Mouse (Mus musculus) embryonic facial prominence, embryonic 11.5 days (tissue): ENCODE measurements around the gene Plcxd1. TPM values are rescaled to one million over a fixed set of nuclear protein-coding genes. Genes with fewer than 3 reads are reported as not detected.
"Not testable (repeated sequence)": the region's sequence is repeated elsewhere in the genome, so short reads cannot be mapped to it uniquely, and the experiment has no call there.

Experiments
- ATAC-seq: fragments of 200-750 bp; cut with Nextera tagmentation; replicated peaks from 2 replicates; pipeline ENCODE4 v1.8.0; 2017; ENCODE audit warnings: low read depth; ENCODE audit not compliant: insufficient number of reproducible peaks, low FRiP score, low TSS enrichment
- DNase-seq: peaks from one replicate; pipeline ENCODE4 v3.0.0-alpha.2; 2015; ENCODE audit warnings: low spot score
- H3K27ac ChIP-seq: fragments of 300-500 bp; sonication (generic); replicated peaks from 2 replicates; pipeline ENCODE4 v1.5.1; 2014; ENCODE audit warnings: mild to moderate bottlenecking, low read depth, low read length, control low read depth
- H3K27me3 ChIP-seq: fragments of 300-500 bp; sonication (generic); 2 replicates; pipeline ENCODE4 v1.6.1; 2014; ENCODE audit warnings: mild to moderate bottlenecking, low read length, moderate library complexity, mixed read lengths; ENCODE audit not compliant: control insufficient read depth, insufficient read depth
- H3K36me3 ChIP-seq: fragments of 300-500 bp; sonication (generic); replicated peaks from 2 replicates; pipeline ENCODE4 v1.6.1; 2014; ENCODE audit warnings: low read depth, mild to moderate bottlenecking, low read length, moderate library complexity, mixed read lengths; ENCODE audit not compliant: control insufficient read depth, insufficient read depth
- H3K4me1 ChIP-seq: fragments of 300-500 bp; sonication (generic); 2 replicates; pipeline ENCODE4 v1.6.1; 2014; ENCODE audit warnings: low read length, mixed read lengths; ENCODE audit not compliant: control insufficient read depth, insufficient read depth
- H3K4me2 ChIP-seq: fragments of 300-500 bp; sonication (generic); 2 replicates; pipeline ENCODE4 v1.6.1; 2014; ENCODE audit warnings: low read depth, mild to moderate bottlenecking, control low read depth, low read length, moderate library complexity
- H3K4me3 ChIP-seq: fragments of 300-500 bp; sonication (generic); 2 replicates; pipeline ENCODE4 v1.5.1; 2014; ENCODE audit warnings: low read depth, low read length, control low read depth
- H3K9ac ChIP-seq: fragments of 300-500 bp; sonication (generic); replicated peaks from 2 replicates; pipeline ENCODE4 v1.6.1; 2014; ENCODE audit warnings: mild to moderate bottlenecking, control low read depth, low read length
- H3K9me3 ChIP-seq: fragments of 300-500 bp; sonication (generic); replicated peaks from 2 replicates; pipeline ENCODE4 v1.6.1; 2016; ENCODE audit warnings: mild to moderate bottlenecking, low read length, inconsistent platforms, mixed read lengths; ENCODE audit not compliant: control insufficient read depth
- WGBS: fragments of 180-500 bp; shearing (Covaris S2); extraction: QIAGEN DNeasy Blood & Tissue Kit; methylation state at CpG from one replicate; pipeline ENCODE4 v1.1.7; 2014; 5-methylcytosine and 5-hydroxymethylcytosine counted together
- polyA plus RNA-seq: library from polyadenylated mRNA; unstranded; fragments of >200 nt; fragmentation: Nextera tagmentation; extraction: Ambion mirVana; gene quantifications from 2 replicates; pipeline ENCODE4 v1.2.1, GENCODE M21; 2014

The Plcxd1 gene
- polyA plus RNA-seq, 1 experiment from 2014 or later: 0.27 TPM

DNA sequence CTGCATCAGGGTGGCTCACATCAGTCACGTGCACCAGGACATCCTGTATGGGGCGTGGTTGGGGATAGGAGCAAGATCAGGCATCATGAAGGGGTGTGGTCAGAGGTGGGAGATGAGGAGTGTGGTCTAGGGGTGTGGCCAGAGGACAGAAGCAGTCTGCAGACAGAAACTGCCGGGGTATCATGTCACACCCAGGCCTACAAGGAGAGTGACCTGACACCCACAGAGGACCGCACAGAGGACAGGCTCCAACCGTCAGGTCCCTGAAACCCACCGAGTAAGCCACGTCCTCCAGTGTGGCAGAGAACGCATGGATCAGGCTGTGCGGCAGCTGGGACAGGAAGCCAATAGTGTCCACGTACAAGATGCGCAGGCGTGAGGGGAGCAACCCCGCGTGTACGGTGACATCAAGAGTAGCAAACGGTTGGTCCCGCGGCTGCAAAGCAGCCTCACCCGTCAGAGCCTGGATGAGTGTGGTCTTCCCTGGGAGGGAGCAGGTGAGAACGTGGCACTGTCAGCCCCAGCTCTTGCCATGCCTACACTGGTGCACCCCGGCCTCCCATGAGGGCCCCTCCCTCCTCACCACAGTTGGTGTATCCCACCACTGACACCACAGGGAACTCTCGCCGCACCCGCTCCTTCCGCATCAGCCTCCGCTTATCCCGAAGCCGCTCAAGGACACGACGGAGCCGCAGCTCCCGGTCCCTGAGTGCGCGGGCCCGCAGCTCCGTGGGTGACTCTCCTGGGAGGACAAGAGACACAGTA, 5.0 kb downstream of the Plcxd1 start:
- H3K9me3 ChIP-seq: no peaks in the 10 kb centered on the region
- no peaks in the 10 kb centered on the region; the same call in 1 of the 2 replicates for H3K4me1 ChIP-seq
- H3K4me3 ChIP-seq: no peak overlapping the region
- no peak overlapping the region for H3K27ac ChIP-seq
- H3K27me3 ChIP-seq: no peaks in the 10 kb centered on the region
- H3K4me2 ChIP-seq: no peak overlapping the region
- 93% methylated on average over 36 of the region's 36 CpGs for WGBS
- DNase-seq (no peak), ATAC-seq (no peak)
- no peak overlapping the region for H3K9ac ChIP-seq
- H3K36me3 ChIP-seq: peaks cover 10% of the 10 kb centered on the region; the same call in 1 of the 2 replicates

DNA sequence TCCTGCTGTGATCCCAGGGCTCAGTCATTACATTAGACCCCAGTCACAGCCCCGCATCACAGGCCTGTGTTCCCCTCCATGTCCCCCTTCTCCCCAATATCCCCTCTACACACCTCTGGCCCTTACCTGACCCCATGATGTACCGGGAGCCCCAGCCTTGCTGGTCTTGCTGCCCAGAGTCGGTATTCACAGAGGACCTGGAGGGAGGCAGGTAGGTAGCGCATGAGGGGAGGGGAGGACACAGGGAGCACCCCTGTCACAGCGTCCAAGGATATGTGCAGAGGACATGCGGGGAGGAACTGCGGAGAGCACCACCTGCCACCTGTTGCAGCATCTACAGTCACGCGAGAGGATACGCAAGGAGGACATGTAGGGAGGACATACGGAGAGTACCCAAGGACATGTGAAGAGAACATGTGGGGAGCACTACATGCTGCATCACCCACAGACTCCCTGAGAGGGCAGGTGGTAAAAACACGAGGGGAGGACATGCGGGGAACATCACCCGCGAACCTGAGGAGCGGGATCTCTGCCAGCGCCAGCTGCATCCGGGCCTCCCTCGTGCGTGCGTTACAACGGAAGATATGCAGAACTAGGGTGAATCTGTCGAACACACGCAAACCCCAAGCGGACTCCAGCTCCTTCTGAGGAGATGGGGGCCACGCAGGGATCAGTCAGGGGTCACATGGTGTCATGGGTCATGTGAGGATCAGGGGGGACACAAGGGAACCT, 6.5 kb downstream of the Plcxd1 start:
- Histone ChIP-seq H3K36me3 (peaks cover 10% of the 10 kb centered on the region; the same call in 1 of the 2 replicates), H3K9me3 (no peaks in the 10 kb centered on the region), H3K27me3 (no peaks in the 10 kb centered on the region), H3K27ac (no peak overlapping the region), H3K9ac (no peak overlapping the region), H3K4me2 (peak overlapping the region; percentile 91), H3K4me1 (no peaks in the 10 kb centered on the region), H3K4me3 (peak overlapping the region; percentile 81)
- WGBS: 94% methylated on average over 26 of the region's 26 CpGs
- ATAC-seq: no peak
- DNase-seq: no peak

DNA sequence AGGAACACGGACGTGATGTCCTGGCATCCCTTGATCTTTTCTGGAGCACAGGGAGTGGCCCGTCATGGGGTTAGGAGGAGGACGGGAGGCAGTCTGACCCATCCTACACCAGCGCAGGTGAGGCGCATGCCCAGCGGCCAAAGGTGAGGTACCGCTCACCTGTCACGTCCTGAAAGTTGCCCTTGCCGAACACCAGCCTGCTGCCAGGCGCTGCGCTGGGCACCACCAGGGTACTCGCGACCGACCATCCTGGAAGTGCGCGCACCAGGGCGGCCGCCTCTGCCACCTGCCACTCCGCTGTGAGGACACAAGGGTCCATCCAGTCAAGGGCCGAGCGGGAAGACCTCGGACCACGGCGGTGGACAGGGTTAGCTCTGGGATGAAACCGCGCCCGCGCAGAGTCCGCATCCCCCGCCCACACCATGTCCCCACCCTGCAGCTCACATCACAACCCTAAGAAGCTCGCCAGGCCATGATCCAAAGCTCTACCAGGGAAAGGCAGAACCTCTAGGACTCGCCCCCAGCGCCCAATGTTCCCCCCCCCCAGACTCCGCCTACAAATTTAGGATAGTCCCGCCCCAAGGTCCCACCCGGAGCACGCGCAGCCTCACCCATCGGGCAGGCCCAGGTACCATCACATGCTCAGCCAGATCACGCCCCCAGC, 7.3 kb downstream of the Plcxd1 start:
- H3K4me3 ChIP-seq: peak overlapping the region; percentile 81
- 17% methylated on average over 41 of the region's 41 CpGs for WGBS

DNA sequence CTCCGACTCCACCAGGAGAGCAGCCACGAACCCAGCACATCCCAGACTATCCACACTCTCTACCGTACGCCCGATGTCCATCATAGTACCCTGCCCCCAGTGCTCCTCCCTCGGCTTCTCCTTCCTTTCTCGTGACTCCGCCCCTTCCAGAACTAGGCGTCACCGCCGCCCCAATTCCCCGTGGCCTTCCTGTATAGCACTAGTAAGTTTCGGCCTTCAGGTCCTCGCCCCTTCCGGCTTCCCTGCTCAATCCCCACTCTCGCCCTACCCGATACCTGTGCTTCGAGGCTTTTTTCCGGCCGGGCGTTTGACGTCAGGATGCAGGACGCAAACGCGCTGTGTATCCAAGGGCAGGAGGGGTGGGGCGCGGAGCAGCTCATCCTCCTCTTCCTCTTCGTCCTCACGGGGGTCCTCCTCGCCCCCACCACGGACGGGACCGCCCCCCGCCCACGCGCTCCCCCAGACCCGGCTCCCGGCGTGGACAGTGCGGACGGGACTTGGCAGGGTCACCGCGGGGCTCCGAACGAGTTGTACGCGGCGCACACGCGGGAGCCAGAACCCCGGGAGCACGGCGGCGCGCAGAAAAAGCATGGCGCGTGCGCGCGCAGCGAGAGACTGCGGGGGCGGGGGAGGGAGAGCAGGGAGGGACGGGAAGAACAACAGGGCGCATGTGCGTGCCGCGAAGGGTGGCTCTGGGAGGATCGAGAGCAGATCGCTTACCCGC, 8.0 kb downstream of the Plcxd1 start, which contains the start of gene Gtpbp6:
Gtpbp6 (minus strand) TSS at position 617 of the 724 bp plus-strand sequence.
- Histone ChIP-seq H3K4me1 (no peaks in the 10 kb centered on the region), H3K4me3 (peak within 1 kb of the TSS; percentile 81), H3K4me2 (peak within 1 kb of the TSS; percentile 91), H3K36me3 (peaks cover 11% of the 10 kb centered on the region; the same call in 1 of the 2 replicates), H3K9ac (peak within 1 kb of the TSS; percentile 89), H3K27ac (peak within 1 kb of the TSS; percentile 96), H3K9me3 (no peaks in the 10 kb centered on the region), H3K27me3 (no peaks in the 10 kb centered on the region)
- ATAC-seq: peak; percentile 87
- under 1% methylated on average over 70 of the region's 71 CpGs for WGBS
- DNase-seq: peak; percentile 96

More for the DNA sequence above, 7.3 kb downstream of the Plcxd1 start:
- Histone ChIP-seq H3K4me2 (peak overlapping the region; percentile 91), H3K36me3 (peaks cover 10% of the 10 kb centered on the region; the same call in 1 of the 2 replicates), H3K27me3 (no peaks in the 10 kb centered on the region), H3K9me3 (no peaks in the 10 kb centered on the region), H3K9ac (peak overlapping the region; percentile 89), H3K4me1 (no peaks in the 10 kb centered on the region), H3K27ac (peak overlapping the region; percentile 96)
- ATAC-seq (peak; percentile 40), DNase-seq (no peak)

DNA sequence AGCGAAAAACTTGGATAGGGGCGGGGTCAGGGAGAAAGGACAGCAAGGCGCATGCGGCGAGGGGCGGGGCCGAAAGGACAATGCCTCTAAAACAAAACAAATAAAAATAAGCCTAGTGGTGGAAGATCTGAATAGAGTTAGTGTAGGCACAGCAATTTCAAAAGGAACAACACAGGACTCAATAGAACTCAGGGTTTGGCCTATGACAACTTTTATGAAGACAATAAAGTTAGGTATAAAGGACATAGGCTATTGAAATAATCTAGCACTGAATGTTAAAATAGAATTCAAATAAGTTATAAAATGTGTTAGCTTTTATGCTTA, 8.5 kb downstream of the Plcxd1 start:
- peaks cover 10% of the 10 kb centered on the region; the same call in 1 of the 2 replicates for H3K36me3 ChIP-seq
- ATAC-seq (no peak), DNase-seq (no peak)
- H3K9me3 ChIP-seq: no peaks in the 10 kb centered on the region
- H3K4me1 ChIP-seq: no peaks in the 10 kb centered on the region
- H3K27me3 ChIP-seq: no peaks in the 10 kb centered on the region
- peak overlapping the region; percentile 81 for H3K4me3 ChIP-seq
- 0% methylated on average over 7 of the region's 7 CpGs for WGBS
- peak overlapping the region; percentile 91 for H3K4me2 ChIP-seq
- H3K27ac ChIP-seq: peak overlapping the region; percentile 96; the same call in 1 of the 2 replicates
- H3K9ac ChIP-seq: no peak overlapping the region

DNA sequence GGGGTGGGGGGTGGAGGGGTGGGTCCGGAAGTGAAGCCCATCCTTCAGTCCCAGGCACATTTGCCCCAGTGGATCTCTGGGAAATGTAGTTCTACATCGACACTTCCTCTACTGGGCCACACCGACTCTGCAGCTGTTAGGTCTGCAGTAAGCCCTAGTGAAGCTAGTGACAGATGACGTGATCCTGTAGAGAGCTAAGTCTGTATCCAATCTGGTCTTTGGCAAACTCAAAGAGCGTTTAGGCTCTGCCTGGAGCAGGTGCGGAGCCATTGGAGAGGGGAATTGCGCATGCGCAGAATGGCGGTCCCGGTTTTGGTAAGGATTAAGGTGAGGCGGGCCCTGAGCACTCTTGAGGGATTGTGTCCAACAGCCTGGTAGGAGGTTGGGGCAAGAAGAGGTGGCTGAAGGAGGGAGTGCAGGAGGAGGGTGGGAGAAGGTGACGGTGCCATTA, 10.2 kb downstream of the Plcxd1 start, which contains the start of gene Zfp605:
Zfp605 (plus strand) TSS at position 102 of the 451 bp plus-strand sequence.
- peak; percentile 52 for ATAC-seq
- Histone ChIP-seq H3K36me3 (peaks cover 4% of the 10 kb centered on the region; the same call in 1 of the 2 replicates), H3K27ac (no peak within 1 kb of the TSS), H3K9ac (peak within 1 kb of the TSS; percentile 56), H3K4me1 (no peaks in the 10 kb centered on the region), H3K4me2 (peak within 1 kb of the TSS; percentile 43), H3K9me3 (no peaks in the 10 kb centered on the region), H3K4me3 (peak within 1 kb of the TSS; percentile 38), H3K27me3 (no peaks in the 10 kb centered on the region)
- 1% methylated on average over 12 of the region's 12 CpGs for WGBS
- peak; percentile 87 for DNase-seq

DNA sequence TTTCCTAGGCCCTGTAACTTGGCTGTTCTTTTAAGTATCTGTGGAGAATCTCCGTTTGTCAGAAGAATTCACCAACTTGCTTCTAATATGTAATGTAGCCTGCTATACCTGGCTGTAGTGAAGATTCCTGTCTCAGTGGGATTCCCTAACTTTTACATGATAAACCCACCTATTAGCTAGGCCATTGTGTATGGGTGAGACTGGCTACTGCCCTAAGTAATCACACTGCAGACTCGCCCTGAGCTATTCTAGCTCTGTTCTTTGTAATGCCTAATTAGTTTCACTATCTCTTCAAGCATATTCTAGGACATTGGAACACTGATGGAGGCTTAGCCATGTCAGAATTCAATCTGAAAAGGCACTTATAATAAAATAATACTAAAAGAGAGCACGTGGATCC, 22.6 kb downstream of the Plcxd1 start:
- not testable (repeated sequence) for ATAC-seq, H3K9ac ChIP-seq, H3K27me3 ChIP-seq, H3K36me3 ChIP-seq, H3K27ac ChIP-seq, H3K9me3 ChIP-seq, H3K4me2 ChIP-seq, H3K4me1 ChIP-seq, DNase-seq, H3K4me3 ChIP-seq
- WGBS: 83% methylated on average over 3 of the region's 3 CpGs
